Mouse (Mus musculus) E14TG2a.4 (cell line): ENCODE data around the gene Barx2.

Experiments used
- CTCF ChIP-seq: conservative IDR thresholded peaks from 2 replicates; pipeline ENCODE4 v1.5.1; 2014; ENCODE audit warnings: low read length
- NANOG ChIP-seq: IDR thresholded peaks from 2 replicates; pipeline ENCODE4 v1.6.1; 2014; ENCODE audit warnings: borderline replicate concordance, low read length, mixed read lengths

- TF ChIP-seq CTCF (no peak), NANOG (no peak)
Measured at GRCm38 (mm10) chr9:31912553-31912920, 725 bp downstream of the Barx2 start.
